Mouse (Mus musculus): ENCODE results near the gene Slc26a10.

DNA sequence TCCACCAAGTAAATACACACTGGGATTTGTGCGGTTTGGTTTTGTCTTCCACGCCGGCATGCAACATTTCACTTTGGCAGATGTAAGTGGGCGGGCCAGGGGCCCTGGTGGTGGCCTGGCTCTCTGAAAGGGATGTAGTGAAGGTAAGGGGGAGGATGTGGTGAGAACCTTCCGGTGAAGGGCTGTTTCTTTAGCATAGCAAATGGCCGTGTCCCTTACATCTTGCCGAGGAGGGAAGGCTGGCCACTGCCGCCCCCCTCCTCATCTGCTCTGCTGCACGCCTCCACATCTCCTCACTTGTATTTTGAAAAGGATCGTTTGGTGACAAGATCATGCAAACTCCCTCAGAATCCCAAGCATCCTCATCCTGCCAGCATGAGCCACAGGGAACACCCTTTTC is 45.3 kb upstream of the Slc26a10 start:
- no peak for TF ChIP-seq CTCF (IDR thresholded peaks at IDR 0.05; ENCODE audit: extremely low read depth, insufficient read depth, insufficient read length, insufficient replicate concordance)
- TF ChIP-seq POLR2A (IDR thresholded peaks at IDR 0.05; ENCODE audit: low read depth, low read length), result no peak
